Mouse (Mus musculus) small intestine, adult 2 months (tissue): ENCODE results near the gene Atp2b2.

Source experiments
- CTCF ChIP-seq: fragments of 200-500 bp; IDR thresholded peaks from 2 replicates; pipeline ENCODE4 v1.5.1; 2012; ENCODE audit warnings: low read depth, mild to moderate bottlenecking, control low read depth, inconsistent platforms, low read length, moderate library complexity, mixed read lengths; ENCODE audit not compliant: insufficient replicate concordance, insufficient read length; ENCODE audit errors: extremely low read depth
- POLR2A ChIP-seq: fragments of 200-500 bp; IDR thresholded peaks from 2 replicates; pipeline ENCODE4 v1.6.1; 2012; ENCODE audit warnings: low read depth, mild to moderate bottlenecking, control low read depth, inconsistent platforms, low read length, moderate library complexity

- no peak for TF ChIP-seq POLR2A
- no peak for TF ChIP-seq CTCF
These were observed 38.6 kb downstream of the Atp2b2 start for GRCm38 (mm10) chr6:114003796-114004195.
